Mouse (Mus musculus) erythroblast, embryonic 14.5 days (primary cell): ENCODE results near the gene Ficd.

Source experiments
- GATA1 ChIP-seq: IDR thresholded peaks from 2 replicates; pipeline ENCODE4 v1.6.1; 2012; ENCODE audit warnings: low read length, inconsistent platforms, mixed read lengths
- TAL1 ChIP-seq: IDR thresholded peaks from 3 replicates; pipeline ENCODE4 v1.6.1; 2012; ENCODE audit warnings: low read length, inconsistent platforms, mixed read lengths

- TF ChIP-seq GATA1 = no peak
- TF ChIP-seq TAL1 = no peak
These were observed 7.6 kb upstream of the Ficd start for GRCm38 (mm10) chr5:113728011-113728410.
